Mouse (Mus musculus): ENCODE measurements at regions not wholly inside any gene's neighbourhood (a gene's known extent, or its start where the extent isn't known, plus 50 kb on each side); places are given as distances from the start of the nearest gene placed in this dataset.
"Not testable (repeated sequence)": the region's sequence is repeated elsewhere in the genome, so short reads cannot be mapped to it uniquely, and the experiment has no call there.

DNA sequence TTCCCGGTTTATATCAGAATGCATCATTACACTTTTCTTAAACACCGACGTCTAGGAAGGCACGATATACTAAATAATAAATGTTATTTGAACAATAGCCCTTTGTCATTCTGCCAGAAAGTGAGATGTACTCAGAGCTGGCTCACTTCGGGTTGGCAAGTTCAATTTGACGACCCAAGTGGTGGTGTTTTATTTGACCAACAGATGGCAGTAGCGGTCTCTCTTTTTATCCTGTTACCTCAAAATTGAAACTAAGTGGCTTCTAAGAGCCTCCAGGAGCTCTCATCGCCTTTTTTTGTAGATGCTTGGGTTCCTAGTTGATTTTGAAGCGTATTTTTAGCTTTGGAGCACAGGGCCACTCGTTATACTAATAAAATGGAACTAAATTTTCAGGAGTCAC is 66.7 kb upstream of the Chmp2b start:
- H3K4me2 ChIP-seq (replicated peaks; ENCODE audit: low read depth): peak overlapping the region; percentile 40
- no peaks in the 10 kb centered on the region for H3K9me3 ChIP-seq (ENCODE audit: control insufficient read depth)
- no peaks in the 10 kb centered on the region for H3K27me3 ChIP-seq (replicated peaks; ENCODE audit: control insufficient read depth, insufficient read depth, low read length)
- H3K27ac ChIP-seq (ENCODE audit: low read depth, low read length): no peak overlapping the region
- ATAC-seq: no peak
- H3K4me3 ChIP-seq (ENCODE audit: low read depth, low read length): no peak overlapping the region
- peak; percentile 78 for TF ChIP-seq CTCF (IDR thresholded peaks at IDR 0.05; ENCODE audit: low read depth)
- no peaks in the 10 kb centered on the region for H3K36me3 ChIP-seq (ENCODE audit: control insufficient read depth, insufficient read depth)
- no peak overlapping the region for H3K9ac ChIP-seq (ENCODE audit: low read depth, low read length)
- WGBS: 7% methylated on average over 10 of the region's 10 CpGs
- no peaks in the 10 kb centered on the region for H3K4me1 ChIP-seq (replicated peaks; ENCODE audit: control insufficient read depth, insufficient read depth, low read length)

DNA sequence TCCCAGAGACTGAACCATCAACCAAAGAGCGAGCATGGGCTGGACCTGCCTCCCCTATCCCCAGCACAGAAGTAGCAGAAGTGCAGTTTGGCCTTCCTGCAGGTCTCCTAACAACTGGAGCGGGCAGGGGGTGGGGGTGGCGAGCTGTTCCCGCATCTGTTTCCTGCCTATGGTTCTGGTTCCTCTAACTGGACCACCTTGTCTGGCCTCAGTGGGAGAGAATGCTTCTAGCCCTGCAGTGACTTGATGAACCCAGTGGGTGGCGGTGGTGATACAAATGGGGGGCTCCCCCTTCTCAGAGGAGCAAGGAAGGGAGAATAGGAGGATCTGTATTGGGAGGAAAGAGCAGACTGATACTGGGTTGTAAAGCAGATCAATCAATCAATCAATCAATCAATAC is 69.2 kb upstream of the Chmp2b start:
- ATAC-seq: no peak
- no peak overlapping the region for H3K4me3 ChIP-seq (ENCODE audit: low read depth, low read length)
- TF ChIP-seq CTCF (IDR thresholded peaks at IDR 0.05; ENCODE audit: low read depth): peak; percentile 24; the same call in 1 of the 2 replicates
- H3K27ac ChIP-seq (ENCODE audit: low read depth, low read length): no peak overlapping the region
- H3K4me2 ChIP-seq (replicated peaks; ENCODE audit: low read depth): no peak overlapping the region
- 52% methylated on average over 5 of the region's 5 CpGs for WGBS
- no peaks in the 10 kb centered on the region for H3K9me3 ChIP-seq (ENCODE audit: control insufficient read depth)
- H3K27me3 ChIP-seq (replicated peaks; ENCODE audit: control insufficient read depth, insufficient read depth, low read length): no peaks in the 10 kb centered on the region
- H3K4me1 ChIP-seq (replicated peaks; ENCODE audit: control insufficient read depth, insufficient read depth, low read length): no peaks in the 10 kb centered on the region
- H3K36me3 ChIP-seq (ENCODE audit: control insufficient read depth, insufficient read depth): no peaks in the 10 kb centered on the region
- no peak overlapping the region for H3K9ac ChIP-seq (ENCODE audit: low read depth, low read length)

DNA sequence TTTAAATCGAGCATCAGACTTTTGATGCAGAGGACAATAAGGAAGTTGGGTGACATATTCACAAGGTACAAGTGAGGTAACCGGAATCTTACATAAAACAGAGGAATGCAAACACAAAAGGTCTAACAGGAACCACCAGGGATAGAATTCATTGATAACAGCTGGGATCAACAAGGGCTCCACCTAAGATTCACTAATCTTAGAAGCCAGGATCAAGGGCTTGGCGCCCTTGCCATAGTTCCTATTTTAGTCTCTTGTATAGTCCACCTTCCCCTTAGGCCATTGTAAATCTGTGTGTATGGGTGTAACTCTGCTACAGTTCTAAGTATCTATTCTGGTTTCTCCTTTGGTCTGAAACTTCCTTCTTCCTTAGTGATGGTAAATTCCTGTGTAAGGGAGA is 84.2 kb upstream of the Chmp2b start:
- H3K27me3 ChIP-seq (replicated peaks; ENCODE audit: control insufficient read depth, insufficient read depth, low read length); ATAC-seq; H3K4me3 ChIP-seq (ENCODE audit: low read depth, low read length); H3K9me3 ChIP-seq (ENCODE audit: control insufficient read depth); H3K36me3 ChIP-seq (ENCODE audit: control insufficient read depth, insufficient read depth); H3K4me2 ChIP-seq (replicated peaks; ENCODE audit: low read depth); H3K4me1 ChIP-seq (replicated peaks; ENCODE audit: control insufficient read depth, insufficient read depth, low read length); H3K9ac ChIP-seq (ENCODE audit: low read depth, low read length); H3K27ac ChIP-seq (ENCODE audit: low read depth, low read length): not testable (repeated sequence)
- 80% methylated on average over 3 of the region's 3 CpGs for WGBS

DNA sequence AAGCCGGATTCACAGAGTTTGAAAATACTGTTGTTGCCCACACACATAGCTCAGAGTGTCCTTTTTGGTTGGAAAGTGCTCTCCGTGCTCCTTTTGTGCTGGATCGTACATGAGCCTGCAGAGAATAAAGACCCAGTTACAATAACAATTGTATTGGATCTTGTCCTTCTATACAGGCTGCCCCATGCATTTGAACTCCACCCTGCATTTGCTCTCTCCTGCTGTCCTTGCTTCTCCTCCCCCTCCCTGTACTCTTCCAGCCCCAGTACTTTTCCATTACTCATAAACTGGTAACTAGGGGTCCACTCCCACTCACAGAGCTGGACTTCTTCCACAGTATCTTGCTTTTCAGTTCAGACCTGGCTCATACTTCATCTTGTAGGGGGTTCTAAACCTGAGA is 86.5 kb upstream of the Chmp2b start:
- TF ChIP-seq CTCF (IDR thresholded peaks at IDR 0.05; ENCODE audit: low read depth): no peak
- 92% methylated on average over 3 of the region's 3 CpGs for WGBS
- Histone ChIP-seq H3K36me3 (ENCODE audit: control insufficient read depth, insufficient read depth) (no peaks in the 10 kb centered on the region), H3K9me3 (ENCODE audit: control insufficient read depth) (no peaks in the 10 kb centered on the region), H3K27ac (ENCODE audit: low read depth, low read length) (no peak overlapping the region), H3K4me2 (replicated peaks; ENCODE audit: low read depth) (no peak overlapping the region), H3K4me1 (replicated peaks; ENCODE audit: control insufficient read depth, insufficient read depth, low read length) (no peaks in the 10 kb centered on the region; the same call in 1 of the 2 replicates), H3K9ac (ENCODE audit: low read depth, low read length) (no peak overlapping the region), H3K27me3 (replicated peaks; ENCODE audit: control insufficient read depth, insufficient read depth, low read length) (no peaks in the 10 kb centered on the region), H3K4me3 (ENCODE audit: low read depth, low read length) (no peak overlapping the region)
- ATAC-seq: no peak

DNA sequence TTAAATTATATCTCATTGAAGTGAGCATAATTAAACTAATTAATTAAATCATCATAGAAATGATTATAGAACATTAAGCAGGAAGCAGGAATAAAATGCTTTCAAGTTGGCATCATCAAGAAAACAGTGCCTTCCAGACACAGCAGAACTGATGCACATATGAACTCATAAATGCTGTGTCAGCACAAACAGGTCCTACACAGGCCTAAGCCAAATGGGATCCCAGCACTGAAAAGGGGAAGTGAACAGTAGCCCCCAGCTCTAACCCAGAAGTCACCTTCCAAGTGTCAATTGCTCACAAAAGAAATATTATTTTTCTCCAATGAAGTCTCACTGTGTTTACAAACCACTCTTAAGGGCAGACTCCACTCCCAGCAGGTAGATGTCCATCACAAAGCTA is 93.0 kb upstream of the Chmp2b start:
- H3K36me3 ChIP-seq (ENCODE audit: control insufficient read depth, insufficient read depth): no peaks in the 10 kb centered on the region
- H3K27ac ChIP-seq (ENCODE audit: low read depth, low read length): no peak overlapping the region
- no peak overlapping the region for H3K4me3 ChIP-seq (ENCODE audit: low read depth, low read length)
- TF ChIP-seq CTCF (IDR thresholded peaks at IDR 0.05; ENCODE audit: low read depth): no peak
- no peaks in the 10 kb centered on the region for H3K4me1 ChIP-seq (replicated peaks; ENCODE audit: control insufficient read depth, insufficient read depth, low read length)
- ATAC-seq: no peak
- no peaks in the 10 kb centered on the region for H3K27me3 ChIP-seq (replicated peaks; ENCODE audit: control insufficient read depth, insufficient read depth, low read length)
- no peaks in the 10 kb centered on the region for H3K9me3 ChIP-seq (ENCODE audit: control insufficient read depth)
- no peak overlapping the region for H3K4me2 ChIP-seq (replicated peaks; ENCODE audit: low read depth)
- H3K9ac ChIP-seq (ENCODE audit: low read depth, low read length): no peak overlapping the region

DNA sequence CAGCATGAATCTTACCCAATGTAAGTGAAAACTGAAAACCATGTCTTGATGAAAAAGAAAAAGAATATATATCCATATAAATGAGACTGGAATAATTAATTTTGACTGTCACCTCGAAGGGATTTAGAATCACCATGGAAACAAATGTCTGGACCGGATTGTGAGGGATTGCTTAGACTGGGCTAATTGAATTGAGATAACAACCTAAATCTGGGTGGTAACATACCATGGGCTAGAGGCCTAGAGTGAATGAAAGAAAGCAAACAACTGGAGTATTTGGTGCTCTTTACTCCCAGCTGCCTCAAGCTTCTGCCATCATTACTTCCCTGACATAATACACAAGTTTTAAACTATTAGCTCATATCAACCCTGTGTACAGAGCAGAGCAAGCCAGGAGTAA is 95.3 kb upstream of the Chmp2b start:
- Histone ChIP-seq H3K27me3 (replicated peaks; ENCODE audit: control insufficient read depth, insufficient read depth, low read length) (no peaks in the 10 kb centered on the region), H3K4me1 (replicated peaks; ENCODE audit: control insufficient read depth, insufficient read depth, low read length) (no peaks in the 10 kb centered on the region), H3K27ac (ENCODE audit: low read depth, low read length) (no peak overlapping the region), H3K4me2 (replicated peaks; ENCODE audit: low read depth) (no peak overlapping the region), H3K9me3 (ENCODE audit: control insufficient read depth) (no peaks in the 10 kb centered on the region), H3K4me3 (ENCODE audit: low read depth, low read length) (no peak overlapping the region), H3K9ac (ENCODE audit: low read depth, low read length) (no peak overlapping the region), H3K36me3 (ENCODE audit: control insufficient read depth, insufficient read depth) (no peaks in the 10 kb centered on the region)
- no peak for TF ChIP-seq CTCF (IDR thresholded peaks at IDR 0.05; ENCODE audit: low read depth)
- 47% methylated on average over 2 of the region's 2 CpGs for WGBS
- ATAC-seq: no peak

DNA sequence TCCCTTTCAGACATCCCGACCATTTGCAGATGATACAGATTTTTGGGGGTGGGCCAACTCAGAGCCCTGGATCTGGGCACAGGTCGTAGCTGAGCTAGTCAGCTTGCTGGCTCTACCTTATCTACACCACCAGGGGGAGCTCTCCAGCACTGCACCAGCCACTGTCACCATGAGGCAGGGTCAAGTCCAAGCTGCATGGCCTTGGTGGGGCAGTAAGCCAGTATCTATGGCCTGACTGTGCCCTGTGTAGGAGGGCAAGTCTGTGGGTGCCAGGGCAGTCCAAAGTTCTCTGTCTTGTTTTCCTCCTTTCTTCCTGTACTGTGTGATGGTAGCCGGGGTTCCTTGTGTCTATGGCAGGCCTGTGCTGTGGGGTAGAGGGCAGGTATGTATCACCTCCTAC is 102.3 kb upstream of the Chmp2b start:
- Histone ChIP-seq H3K4me1 (replicated peaks; ENCODE audit: control insufficient read depth, insufficient read depth, low read length) (no peaks in the 10 kb centered on the region), H3K9me3 (ENCODE audit: control insufficient read depth) (no peaks in the 10 kb centered on the region), H3K4me3 (ENCODE audit: low read depth, low read length) (no peak overlapping the region), H3K4me2 (replicated peaks; ENCODE audit: low read depth) (no peak overlapping the region), H3K27ac (ENCODE audit: low read depth, low read length) (no peak overlapping the region), H3K9ac (ENCODE audit: low read depth, low read length) (no peak overlapping the region), H3K27me3 (replicated peaks; ENCODE audit: control insufficient read depth, insufficient read depth, low read length) (no peaks in the 10 kb centered on the region), H3K36me3 (ENCODE audit: control insufficient read depth, insufficient read depth) (no peaks in the 10 kb centered on the region)
- peak; percentile 77 for TF ChIP-seq CTCF (IDR thresholded peaks at IDR 0.05; ENCODE audit: low read depth)
- 74% methylated on average over 3 of the region's 3 CpGs for WGBS
- ATAC-seq: peak; percentile 66

Measured in intestine, postnatal 0 days (tissue).